Mouse (Mus musculus) heart, embryonic 12.5 days (tissue): ENCODE data around the gene Fam19a1. TPM values are rescaled to one million over a fixed set of nuclear protein-coding genes. Genes with fewer than 3 reads are reported as not detected.
"Not testable (repeated sequence)": the region's sequence is repeated elsewhere in the genome, so short reads cannot be mapped to it uniquely, and the experiment has no call there.

ENCODE experiments used
- ATAC-seq: fragments of 200-750 bp; cut with Nextera tagmentation; 2 replicates; pipeline ENCODE4 v1.8.0; 2017; ENCODE audit warnings: moderate TSS enrichment, moderate library complexity; ENCODE audit not compliant: insufficient number of reproducible peaks, low FRiP score
- H3K27ac ChIP-seq: fragments of 300-500 bp; sonication (generic); 2 replicates; pipeline ENCODE4 v1.5.1; 2016; ENCODE audit warnings: mild to moderate bottlenecking, moderate library complexity; ENCODE audit not compliant: poor library complexity, severe bottlenecking
- H3K27me3 ChIP-seq: fragments of 300-500 bp; sonication (generic); replicated peaks from 2 replicates; pipeline ENCODE4 v1.6.1; 2016; ENCODE audit warnings: mild to moderate bottlenecking, moderate library complexity
- H3K36me3 ChIP-seq: fragments of 300-500 bp; sonication (generic); 2 replicates; pipeline ENCODE4 v1.6.1; 2016; ENCODE audit warnings: mild to moderate bottlenecking, moderate library complexity
- H3K4me1 ChIP-seq: fragments of 300-500 bp; sonication (generic); replicated peaks from 2 replicates; pipeline ENCODE4 v1.6.1; 2016; ENCODE audit warnings: mild to moderate bottlenecking
- H3K4me2 ChIP-seq: fragments of 300-500 bp; sonication (generic); 2 replicates; pipeline ENCODE4 v1.6.1; 2016; ENCODE audit warnings: mild to moderate bottlenecking, moderate library complexity
- H3K4me3 ChIP-seq: fragments of 300-500 bp; sonication (generic); 2 replicates; pipeline ENCODE4 v1.5.1; 2016; ENCODE audit warnings: mild to moderate bottlenecking
- H3K9ac ChIP-seq: fragments of 300-500 bp; sonication (generic); 2 replicates; pipeline ENCODE4 v1.6.1; 2016; ENCODE audit warnings: mild to moderate bottlenecking, moderate library complexity
- H3K9me3 ChIP-seq: fragments of 300-500 bp; sonication (generic); replicated peaks from 2 replicates; pipeline ENCODE4 v1.6.1; 2016; ENCODE audit warnings: mild to moderate bottlenecking, moderate library complexity
- WGBS: fragments of 180-500 bp; shearing (Covaris S2); methylation state at CpG from one replicate; pipeline ENCODE4 v1.1.7; 2016; 5-methylcytosine and 5-hydroxymethylcytosine counted together
- polyA plus RNA-seq: library from polyadenylated mRNA; unstranded; fragments of >200 nt; fragmentation: Nextera tagmentation; extraction: Ambion mirVana; gene quantifications from 2 replicates; pipeline ENCODE4 v1.2.1, GENCODE M21; 2016

Fam19a1 gene
- polyA plus RNA-seq, 1 experiment from 2014 or later, result 0.27 TPM

GRCm38 (mm10) chr6:96165818-96166379, 52.9 kb downstream of the Fam19a1 start, which contains the start of gene 1700123L14Rik:
Gene 1700123L14Rik (minus strand): TSS chr6:96166243.
- ATAC-seq, result no peak
- 75% methylated on average over 18 of the region's 18 CpGs for WGBS
- H3K36me3 ChIP-seq, result no peaks in the 10 kb centered on the region

DNA sequence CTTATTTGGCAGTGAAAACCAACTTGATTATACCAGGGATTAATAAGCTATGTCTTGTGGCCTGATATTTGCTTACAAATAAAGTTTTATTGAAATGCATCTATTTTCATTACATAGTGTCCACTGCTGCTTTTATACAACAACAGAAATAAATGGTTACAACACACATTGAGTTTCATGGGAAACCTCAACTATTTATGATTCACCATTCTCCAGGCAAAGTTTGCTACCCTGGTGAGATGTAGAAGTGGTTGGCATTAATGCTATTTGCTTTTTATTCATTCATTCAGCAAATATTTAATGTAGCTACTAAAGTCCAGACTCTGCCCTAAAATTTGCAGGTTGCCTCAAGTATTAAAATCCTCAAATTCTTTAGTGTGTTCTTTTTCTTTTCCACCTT, 54.1 kb downstream of the Fam19a1 start:
- Histone ChIP-seq H3K4me3 (no peak overlapping the region), H3K9me3 (no peaks in the 10 kb centered on the region), H3K27ac (no peak overlapping the region), H3K4me1 (no peaks in the 10 kb centered on the region), H3K36me3 (no peaks in the 10 kb centered on the region), H3K9ac (no peak overlapping the region), H3K27me3 (no peaks in the 10 kb centered on the region), H3K4me2 (no peak overlapping the region)
- no peak for ATAC-seq

More at GRCm38 (mm10) chr6:96165818-96166379, 52.9 kb downstream of the Fam19a1 start, which contains the start of gene 1700123L14Rik:
- Histone ChIP-seq H3K4me2 (no peak within 1 kb of the TSS), H3K9ac (no peak within 1 kb of the TSS), H3K9me3 (no peaks in the 10 kb centered on the region), H3K27ac (no peak within 1 kb of the TSS), H3K4me1 (no peaks in the 10 kb centered on the region), H3K27me3 (no peaks in the 10 kb centered on the region), H3K4me3 (no peak within 1 kb of the TSS)

DNA sequence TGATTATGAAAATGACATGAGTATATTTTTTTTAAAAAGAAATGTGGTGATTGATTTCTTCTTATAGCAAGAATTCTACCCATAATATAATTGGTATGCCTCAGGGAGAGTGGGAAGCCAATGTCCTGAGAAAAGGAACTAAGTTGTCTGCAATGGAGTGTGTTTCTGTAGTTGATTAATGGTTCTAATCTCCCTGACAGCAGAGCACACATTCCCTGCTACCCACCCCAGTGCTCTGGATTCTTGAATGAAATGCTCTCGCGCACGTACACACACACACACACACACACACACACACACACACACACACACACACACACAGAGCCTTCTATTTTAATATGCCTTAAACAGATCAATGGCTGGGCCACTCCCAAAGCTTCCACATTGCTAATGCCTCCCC, 60.7 kb downstream of the Fam19a1 start:
- H3K4me1 ChIP-seq, result no peaks in the 10 kb centered on the region
- ATAC-seq, result no peak
- no peaks in the 10 kb centered on the region for H3K36me3 ChIP-seq
- no peaks in the 10 kb centered on the region for H3K9me3 ChIP-seq
- H3K4me3 ChIP-seq, result no peak overlapping the region
- H3K27me3 ChIP-seq, result no peaks in the 10 kb centered on the region
- no peak overlapping the region for H3K27ac ChIP-seq
- WGBS, result 68% methylated on average over 3 of the region's 3 CpGs
- no peak overlapping the region for H3K9ac ChIP-seq
- H3K4me2 ChIP-seq, result no peak overlapping the region

- Histone ChIP-seq H3K27me3 (no peaks in the 10 kb centered on the region), H3K4me3 (no peak overlapping the region), H3K4me2 (no peak overlapping the region), H3K27ac (no peak overlapping the region), H3K9ac (no peak overlapping the region), H3K9me3 (no peaks in the 10 kb centered on the region), H3K4me1 (no peaks in the 10 kb centered on the region), H3K36me3 (no peaks in the 10 kb centered on the region)
- no peak for ATAC-seq
Measured at GRCm38 (mm10) chr6:96178530-96178929, 65.6 kb downstream of the Fam19a1 start.

DNA sequence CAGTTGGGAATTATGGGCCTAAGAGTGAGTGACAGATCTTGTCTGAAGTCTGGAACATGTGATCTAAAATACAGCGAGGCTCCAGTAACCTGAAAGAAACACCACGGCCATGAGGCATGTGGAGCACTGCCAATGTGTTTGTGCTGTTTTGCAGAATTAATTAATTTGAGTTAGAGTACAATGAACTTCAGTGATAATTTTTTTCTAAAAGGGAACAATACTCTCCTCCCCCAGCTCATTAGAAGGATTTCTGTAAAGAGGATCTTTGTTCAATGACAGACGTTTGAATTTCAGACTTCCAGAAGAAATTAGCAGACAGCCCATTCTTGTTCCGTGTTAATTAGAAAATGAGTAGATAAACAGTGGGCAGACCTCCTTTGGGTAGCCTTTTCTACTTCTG, 70.4 kb downstream of the Fam19a1 start:
- WGBS, result 73% methylated on average over 4 of the region's 4 CpGs
- Histone ChIP-seq H3K9me3 (no peaks in the 10 kb centered on the region), H3K4me2 (no peak overlapping the region), H3K4me1 (no peaks in the 10 kb centered on the region), H3K9ac (no peak overlapping the region), H3K27ac (no peak overlapping the region), H3K4me3 (no peak overlapping the region), H3K27me3 (no peaks in the 10 kb centered on the region), H3K36me3 (no peaks in the 10 kb centered on the region)
- no peak for ATAC-seq

DNA sequence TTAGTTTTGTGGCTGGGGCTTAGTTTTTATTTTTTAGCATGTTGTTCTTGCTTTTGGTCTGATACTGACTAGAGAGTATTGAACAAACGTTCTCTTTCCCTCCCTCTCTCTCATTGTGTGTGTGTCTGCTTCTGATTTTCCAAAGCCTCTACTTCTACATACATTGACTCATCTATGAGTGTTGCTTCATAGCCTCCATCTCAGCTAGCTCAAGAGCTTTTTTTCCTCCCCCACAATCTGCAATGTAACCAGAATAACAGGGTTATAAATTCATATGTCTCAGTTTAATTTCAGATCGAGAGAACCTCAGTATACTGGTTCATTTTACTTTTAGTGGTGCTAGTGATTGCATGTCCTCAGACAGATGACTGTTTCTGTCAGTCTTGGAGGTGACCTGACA, 73.6 kb downstream of the Fam19a1 start:
- Histone ChIP-seq H3K36me3 (no peaks in the 10 kb centered on the region), H3K4me1 (no peaks in the 10 kb centered on the region), H3K27ac (no peak overlapping the region), H3K9ac (no peak overlapping the region), H3K9me3 (no peaks in the 10 kb centered on the region), H3K4me2 (no peak overlapping the region), H3K4me3 (no peak overlapping the region), H3K27me3 (no peaks in the 10 kb centered on the region)
- WGBS, result 76% methylated on average over 2 of the region's 2 CpGs
- ATAC-seq, result no peak

DNA sequence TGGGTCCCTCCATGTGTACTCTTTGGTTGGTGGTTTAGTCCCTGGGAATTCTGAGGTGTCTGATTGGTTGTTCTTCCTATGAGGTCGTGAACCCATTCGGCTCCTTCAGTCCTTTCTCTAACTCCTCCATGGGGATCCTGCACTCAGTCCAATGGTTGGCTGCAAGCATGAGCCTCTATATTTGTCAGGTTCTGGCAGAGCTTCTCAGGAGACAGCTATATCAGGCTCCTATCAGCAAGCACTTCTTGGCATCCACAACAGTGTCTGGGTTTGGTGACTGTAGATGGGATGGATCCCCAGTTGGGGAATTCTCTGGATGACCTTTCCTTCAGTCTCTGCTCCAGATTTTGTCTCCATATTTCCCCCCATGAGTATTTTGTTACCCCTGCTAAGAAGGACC, 86.0 kb downstream of the Fam19a1 start:
- WGBS, result 75% methylated on average over 2 of the region's 2 CpGs
- H3K9me3 ChIP-seq, H3K27ac ChIP-seq, ATAC-seq, H3K27me3 ChIP-seq, H3K4me1 ChIP-seq, H3K4me2 ChIP-seq, H3K9ac ChIP-seq, H3K4me3 ChIP-seq, H3K36me3 ChIP-seq: not testable (repeated sequence)

DNA sequence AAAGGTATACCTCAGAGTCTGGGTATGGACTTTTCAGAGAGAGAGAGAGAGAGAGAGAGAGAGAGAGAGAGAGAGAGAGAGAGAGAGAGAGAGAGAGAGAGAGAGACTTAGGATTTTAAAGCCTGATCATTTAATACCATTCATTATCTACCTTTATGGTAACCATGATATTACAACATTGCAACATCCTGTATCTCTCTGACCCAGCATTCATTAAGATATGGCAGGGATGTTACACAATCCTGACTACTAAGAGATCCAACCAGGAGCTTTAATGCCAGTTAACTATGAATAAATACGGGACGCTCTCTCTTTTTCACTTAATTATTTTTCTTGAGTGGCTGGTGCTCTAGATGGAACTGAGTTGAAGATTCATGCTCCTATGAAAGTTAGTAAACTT, 92.4 kb downstream of the Fam19a1 start:
- 89% methylated on average over 2 of the region's 2 CpGs for WGBS
- H3K9me3 ChIP-seq, result no peaks in the 10 kb centered on the region
- no peaks in the 10 kb centered on the region for H3K27me3 ChIP-seq
- H3K9ac ChIP-seq, result no peak overlapping the region
- no peak overlapping the region for H3K4me2 ChIP-seq
- no peak for ATAC-seq
- no peak overlapping the region for H3K27ac ChIP-seq
- no peak overlapping the region for H3K4me3 ChIP-seq
- H3K36me3 ChIP-seq, result no peaks in the 10 kb centered on the region
- no peaks in the 10 kb centered on the region for H3K4me1 ChIP-seq

DNA sequence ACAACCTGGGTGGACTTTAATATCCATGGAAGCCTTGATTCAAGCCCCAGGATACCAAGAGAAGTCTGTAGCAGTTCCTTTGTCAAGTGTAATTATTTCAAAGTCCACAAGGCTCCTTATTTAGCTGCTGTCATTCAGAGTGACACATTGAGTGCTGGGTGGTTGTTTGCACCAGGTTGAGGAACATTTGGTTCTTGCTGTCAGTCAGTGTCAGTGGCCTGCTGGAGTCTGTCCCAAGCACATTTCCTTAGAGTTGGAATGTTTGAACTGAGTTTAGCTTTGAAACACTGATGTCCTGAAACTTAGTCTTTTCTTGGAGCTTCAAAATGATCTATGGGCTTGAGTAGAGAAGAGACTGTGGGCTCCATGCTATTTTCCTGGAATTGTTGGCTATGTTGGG, 121.9 kb downstream of the Fam19a1 start:
- no peaks in the 10 kb centered on the region for H3K4me1 ChIP-seq
- no peaks in the 10 kb centered on the region for H3K27me3 ChIP-seq
- H3K9ac ChIP-seq, result no peak overlapping the region

DNA sequence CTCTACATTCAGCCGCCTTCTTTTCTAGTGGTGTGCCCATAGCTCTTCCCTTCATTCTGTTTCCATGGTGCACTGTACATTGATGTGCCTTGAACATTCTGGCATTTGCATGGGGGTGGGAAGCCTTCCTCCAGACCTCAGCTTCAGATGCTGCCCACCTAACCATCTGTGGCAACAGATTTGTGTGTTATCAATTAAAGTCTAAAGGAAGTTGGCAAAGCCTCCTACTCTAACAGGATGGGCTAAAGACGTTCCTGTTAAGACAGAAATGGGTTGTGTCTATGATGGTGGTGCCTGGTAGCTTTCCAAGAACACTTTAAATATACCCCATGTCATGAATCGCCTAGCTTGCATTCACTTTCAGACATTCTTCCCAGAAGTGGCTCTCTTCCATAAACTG, 131.4 kb downstream of the Fam19a1 start:
- H3K4me1 ChIP-seq, result no peaks in the 10 kb centered on the region
- H3K4me2 ChIP-seq, result no peak overlapping the region
- WGBS, result 74% methylated on average over 3 of the region's 3 CpGs
- no peak overlapping the region for H3K27ac ChIP-seq
- no peaks in the 10 kb centered on the region for H3K36me3 ChIP-seq
- H3K9me3 ChIP-seq, result no peaks in the 10 kb centered on the region
- H3K9ac ChIP-seq, result no peak overlapping the region
- H3K27me3 ChIP-seq, result no peaks in the 10 kb centered on the region
- no peak overlapping the region for H3K4me3 ChIP-seq
- no peak for ATAC-seq

More for the DNA sequence above, 121.9 kb downstream of the Fam19a1 start:
- no peak for ATAC-seq
- H3K27ac ChIP-seq, result no peak overlapping the region
- no peak overlapping the region for H3K4me2 ChIP-seq
- no peaks in the 10 kb centered on the region for H3K36me3 ChIP-seq
- no peaks in the 10 kb centered on the region for H3K9me3 ChIP-seq
- H3K4me3 ChIP-seq, result no peak overlapping the region

GRCm38 (mm10) chr6:96252001-96252400, 139.0 kb downstream of the Fam19a1 start:
- Histone ChIP-seq H3K4me1 (no peaks in the 10 kb centered on the region), H3K36me3 (no peaks in the 10 kb centered on the region), H3K9ac (no peak overlapping the region), H3K9me3 (no peaks in the 10 kb centered on the region), H3K4me2 (no peak overlapping the region), H3K27me3 (no peaks in the 10 kb centered on the region), H3K27ac (no peak overlapping the region), H3K4me3 (no peak overlapping the region)
- no peak for ATAC-seq
- WGBS, result 59% methylated on average over 3 of the region's 3 CpGs

- ATAC-seq, result no peak
- Histone ChIP-seq H3K27ac (no peak overlapping the region), H3K9me3 (no peaks in the 10 kb centered on the region), H3K4me2 (no peak overlapping the region), H3K9ac (no peak overlapping the region), H3K4me3 (no peak overlapping the region), H3K27me3 (no peaks in the 10 kb centered on the region), H3K36me3 (no peaks in the 10 kb centered on the region), H3K4me1 (no peaks in the 10 kb centered on the region)
- 75% methylated on average over 2 of the region's 2 CpGs for WGBS
Measured at GRCm38 (mm10) chr6:96254815-96255214, 141.9 kb downstream of the Fam19a1 start.
